Mouse (Mus musculus) adrenal gland, postnatal 36 days (tissue): ENCODE data around the gene Plin4. TPM values are rescaled to one million over a fixed set of nuclear protein-coding genes. Genes with fewer than 3 reads are reported as not detected.
"Not testable (repeated sequence)": the region's sequence is repeated elsewhere in the genome, so short reads cannot be mapped to it uniquely, and the experiment has no call there.

ENCODE experiments used
- DNase-seq, 2 experiments: peaks; one replicate each; pipeline ENCODE4 v3.0.0; 2021; ENCODE audit warnings: mixed read lengths in 1 of 2
- total RNA-seq, 2 experiments: library from RNA; stranded (reverse); gene quantifications; 2 replicates each; pipeline ENCODE4 v1.2.3; 2021

Gene Plin4
- total RNA-seq, 2 experiments from 2014 or later = 75.1 to 86.5 TPM

GRCm38 (mm10) chr17:56065715-56066114 lies 43.9 kb downstream of the Plin4 start:
- not testable (repeated sequence) for DNase-seq

- DNase-seq = no peak
Observed at GRCm38 (mm10) chr17:56062081-56062480, 47.5 kb downstream of the Plin4 start.

GRCm38 (mm10) chr17:56057381-56058120 lies 52.1 kb downstream of the Plin4 start:
- DNase-seq = no peak

- DNase-seq = no peak
Observed at GRCm38 (mm10) chr17:56055945-56056678, 53.5 kb downstream of the Plin4 start.

GRCm38 (mm10) chr17:56054938-56055337 lies 54.7 kb downstream of the Plin4 start:
- DNase-seq = no peak

- DNase-seq = no peak
Observed at GRCm38 (mm10) chr17:56051369-56051768, 58.2 kb downstream of the Plin4 start.

Other genes with a start within 250 kb of the Plin4 start
- 1 to 10 TPM; 6.6 to 8.4 TPM for gene Zfp119a, start 230.9 kb downstream of the Plin4 start, total RNA-seq
- 1 to 10 TPM; 5.1 to 6.5 TPM for gene Zfp959, start 217.7 kb downstream of the Plin4 start, total RNA-seq
- gene Zfp119b, start 160.3 kb downstream of the Plin4 start, total RNA-seq = 1 to 10 TPM; 3.3 to 4.0 TPM
- gene Ebi3, start 157.2 kb downstream of the Plin4 start, total RNA-seq = 1 to 10 TPM; 1.1 to 1.5 TPM
- gene Yju2, start 150.7 kb downstream of the Plin4 start, total RNA-seq = 10 to 100 TPM; 13.1 to 15.8 TPM
- under 1 TPM; 0.50 to 0.99 TPM for gene Shd, start 139.3 kb downstream of the Plin4 start, total RNA-seq
- 1 to 10 TPM; 1.1 to 1.3 TPM for gene Fsd1, start 123.3 kb downstream of the Plin4 start, total RNA-seq
- gene Stap2, start 104.2 kb downstream of the Plin4 start, total RNA-seq = 1 to 10 TPM; 5.1 to 7.6 TPM
- 100 to 1,000 TPM in 1 of 2 experiments, 10 to 100 TPM in 1; 79.6 to 104 TPM for gene Mpnd, start 104.1 kb downstream of the Plin4 start, total RNA-seq
- gene Sh3gl1, start 73.2 kb downstream of the Plin4 start, total RNA-seq = 10 to 100 TPM; 49.0 to 49.7 TPM
- gene Chaf1a, start 69.4 kb downstream of the Plin4 start, total RNA-seq = 1 to 10 TPM; 3.5 to 4.7 TPM
- gene Ubxn6, start 34.8 kb downstream of the Plin4 start, total RNA-seq = 10 to 100 TPM; 73.3 to 86.1 TPM
- gene Hdgfl2, start 30.2 kb downstream of the Plin4 start, total RNA-seq = 10 to 100 TPM; 59.9 to 62.0 TPM
- gene Plin5, start 7.8 kb upstream of the Plin4 start, total RNA-seq = 10 to 100 TPM; 36.7 to 62.1 TPM
- gene Lrg1, start 12.2 kb upstream of the Plin4 start, total RNA-seq = 10 to 100 TPM; 15.5 to 31.3 TPM
- gene Sema6b, start 30.5 kb upstream of the Plin4 start, total RNA-seq = 10 to 100 TPM in 1 of 2 experiments, 1 to 10 TPM in 1; 6.4 to 10.0 TPM
- 1 to 10 TPM; 3.9 to 4.0 TPM for gene Tnfaip8l1, start 52.7 kb upstream of the Plin4 start, total RNA-seq
- gene Mydgf, start 74.1 kb upstream of the Plin4 start, total RNA-seq = 10 to 100 TPM; 60.0 to 61.1 TPM
- gene Dpp9, start 109.1 kb upstream of the Plin4 start, total RNA-seq = 10 to 100 TPM; 35.5 to 41.0 TPM
- gene Fem1a, start 147.0 kb upstream of the Plin4 start, total RNA-seq = 10 to 100 TPM; 28.7 to 30.8 TPM
- 10 to 100 TPM; 21.1 to 23.1 TPM for gene Ticam1, start 167.0 kb upstream of the Plin4 start, total RNA-seq
- 100 to 1,000 TPM in 1 of 2 experiments, 10 to 100 TPM in 1; 51.4 to 106 TPM for gene Plin3, start 183.1 kb upstream of the Plin4 start, total RNA-seq
- not detected for gene Arrdc5, start 190.5 kb upstream of the Plin4 start, total RNA-seq
- gene Uhrf1, start 193.5 kb upstream of the Plin4 start, total RNA-seq = 1 to 10 TPM; 5.9 to 9.4 TPM
- gene Kdm4b, start 216.3 kb upstream of the Plin4 start, total RNA-seq = 10 to 100 TPM; 38.1 to 39.9 TPM